Mouse (Mus musculus) liver, embryonic 11.5 days (tissue): ENCODE data around the gene Stac2. TPM values are rescaled to one million over a fixed set of nuclear protein-coding genes. Genes with fewer than 3 reads are reported as not detected.

Experiments used
- ATAC-seq: fragments of 200-750 bp; cut with Nextera tagmentation; replicated peaks from 2 replicates; pipeline ENCODE4 v1.8.0; 2017; ENCODE audit warnings: moderate number of reproducible peaks, mild to moderate bottlenecking, moderate TSS enrichment, moderate library complexity; ENCODE audit not compliant: low FRiP score
- DNase-seq: peaks from one replicate; pipeline ENCODE4 v3.0.0-alpha.2; 2017; ENCODE audit warnings: low spot score
- H3K27ac ChIP-seq: fragments of 300-500 bp; sonication (generic); 2 replicates; pipeline ENCODE4 v1.5.1; 2014; ENCODE audit warnings: mild to moderate bottlenecking, low read depth, low read length, control low read depth
- H3K27me3 ChIP-seq: fragments of 300-500 bp; sonication (generic); replicated peaks from 2 replicates; pipeline ENCODE4 v1.6.1; 2014; ENCODE audit warnings: low read length, mixed read lengths; ENCODE audit not compliant: control insufficient read depth, insufficient read depth
- H3K36me3 ChIP-seq: fragments of 300-500 bp; sonication (generic); 2 replicates; pipeline ENCODE4 v1.6.1; 2014; ENCODE audit warnings: mild to moderate bottlenecking, low read length, moderate library complexity, mixed read lengths; ENCODE audit not compliant: control insufficient read depth, insufficient read depth
- H3K4me1 ChIP-seq: fragments of 300-500 bp; sonication (generic); replicated peaks from 2 replicates; pipeline ENCODE4 v1.6.1; 2014; ENCODE audit warnings: low read length, mixed read lengths; ENCODE audit not compliant: control insufficient read depth, insufficient read depth
- H3K4me2 ChIP-seq: fragments of 300-500 bp; sonication (generic); 2 replicates; pipeline ENCODE4 v1.6.1; 2014; ENCODE audit warnings: mild to moderate bottlenecking, control low read depth, moderate library complexity
- H3K4me3 ChIP-seq: fragments of 300-500 bp; sonication (generic); 2 replicates; pipeline ENCODE4 v1.5.1; 2014; ENCODE audit warnings: low read depth, low read length, control low read depth
- H3K9ac ChIP-seq: fragments of 300-500 bp; sonication (generic); 2 replicates; pipeline ENCODE4 v1.6.1; 2014; ENCODE audit warnings: low read depth, low read length, control low read depth
- H3K9me3 ChIP-seq: fragments of 300-500 bp; sonication (generic); 2 replicates; pipeline ENCODE4 v1.6.1; 2016; ENCODE audit warnings: low read length, inconsistent platforms, mixed read lengths; ENCODE audit not compliant: control insufficient read depth
- WGBS: fragments of 180-500 bp; shearing (Covaris S2); extraction: QIAGEN DNeasy Blood & Tissue Kit; methylation state at CpG from one replicate; pipeline ENCODE4 v1.1.7; 2014; 5-methylcytosine and 5-hydroxymethylcytosine counted together
- polyA plus RNA-seq: library from polyadenylated mRNA; unstranded; fragments of >200 nt; fragmentation: Nextera tagmentation; extraction: Ambion mirVana; gene quantifications from 2 replicates; pipeline ENCODE4 v1.2.1, GENCODE M21; 2014

Stac2 gene
- polyA plus RNA-seq, 1 experiment from 2014 or later: 0.43 TPM

GRCm38 (mm10) chr11:98045596-98045995 is 7.7 kb downstream of the Stac2 start:
- Histone ChIP-seq H3K4me2 (no peak overlapping the region), H3K4me3 (no peak overlapping the region), H3K9ac (no peak overlapping the region), H3K4me1 (no peaks in the 10 kb centered on the region), H3K9me3 (no peaks in the 10 kb centered on the region), H3K27me3 (peaks cover 32% of the 10 kb centered on the region), H3K27ac (no peak overlapping the region), H3K36me3 (no peaks in the 10 kb centered on the region)
- ATAC-seq: no peak
- WGBS: 63% methylated on average over 4 of the region's 4 CpGs
- no peak for DNase-seq

- Histone ChIP-seq H3K9me3 (no peaks in the 10 kb centered on the region), H3K27me3 (peaks cover 18% of the 10 kb centered on the region), H3K4me1 (no peaks in the 10 kb centered on the region), H3K4me2 (no peak overlapping the region), H3K9ac (no peak overlapping the region), H3K36me3 (no peaks in the 10 kb centered on the region), H3K4me3 (no peak overlapping the region), H3K27ac (no peak overlapping the region)
- DNase-seq (no peak), ATAC-seq (no peak)
- 57% methylated on average over 5 of the region's 5 CpGs for WGBS
Measured at GRCm38 (mm10) chr11:98044074-98044473, 9.2 kb downstream of the Stac2 start.

- no peak overlapping the region for H3K9ac ChIP-seq
- H3K27me3 ChIP-seq: peaks cover 15% of the 10 kb centered on the region
- no peaks in the 10 kb centered on the region for H3K36me3 ChIP-seq
- ATAC-seq: no peak
- no peak for DNase-seq
- H3K27ac ChIP-seq: no peak overlapping the region
- H3K4me3 ChIP-seq: no peak overlapping the region
- WGBS: 74% methylated on average over 6 of the region's 6 CpGs
- H3K9me3 ChIP-seq: no peaks in the 10 kb centered on the region
- H3K4me2 ChIP-seq: no peak overlapping the region
- no peaks in the 10 kb centered on the region for H3K4me1 ChIP-seq
Measured at GRCm38 (mm10) chr11:98042741-98043140, 10.5 kb downstream of the Stac2 start.

- H3K27ac ChIP-seq: no peak overlapping the region
- no peak overlapping the region for H3K4me3 ChIP-seq
- DNase-seq: no peak
- no peaks in the 10 kb centered on the region for H3K9me3 ChIP-seq
- no peak overlapping the region for H3K9ac ChIP-seq
- no peak for ATAC-seq
- H3K36me3 ChIP-seq: no peaks in the 10 kb centered on the region
- H3K4me1 ChIP-seq: peaks cover 4% of the 10 kb centered on the region
- no peak overlapping the region for H3K4me2 ChIP-seq
- H3K27me3 ChIP-seq: peaks cover 30% of the 10 kb centered on the region
- 65% methylated on average over 8 of the region's 8 CpGs for WGBS
Measured at GRCm38 (mm10) chr11:98040975-98041374, 12.3 kb downstream of the Stac2 start.

- DNase-seq: no peak
Measured at GRCm38 (mm10) chr11:98037871-98038270, 15.4 kb downstream of the Stac2 start.

GRCm38 (mm10) chr11:98035977-98036377 is 17.3 kb downstream of the Stac2 start:
- Histone ChIP-seq H3K27ac (no peak overlapping the region), H3K4me3 (peak overlapping the region; percentile 43), H3K4me2 (peak overlapping the region; percentile 74), H3K9me3 (no peaks in the 10 kb centered on the region), H3K9ac (no peak overlapping the region), H3K4me1 (peaks cover 6% of the 10 kb centered on the region), H3K36me3 (no peaks in the 10 kb centered on the region), H3K27me3 (peaks cover 34% of the 10 kb centered on the region)
- ATAC-seq (no peak), DNase-seq (no peak)
- 2% methylated on average over 25 of the region's 27 CpGs for WGBS

More at GRCm38 (mm10) chr11:98037871-98038270, 15.4 kb downstream of the Stac2 start:
- Histone ChIP-seq H3K27ac (no peak overlapping the region), H3K9ac (no peak overlapping the region), H3K36me3 (no peaks in the 10 kb centered on the region), H3K4me3 (no peak overlapping the region), H3K9me3 (no peaks in the 10 kb centered on the region), H3K27me3 (peaks cover 34% of the 10 kb centered on the region), H3K4me1 (peaks cover 6% of the 10 kb centered on the region), H3K4me2 (no peak overlapping the region)
- no peak for ATAC-seq
- 58% methylated on average over 14 of the region's 14 CpGs for WGBS

- Histone ChIP-seq H3K4me3 (no peak overlapping the region), H3K36me3 (peaks cover 6% of the 10 kb centered on the region), H3K4me1 (peaks cover 6% of the 10 kb centered on the region), H3K27me3 (peaks cover 34% of the 10 kb centered on the region), H3K27ac (no peak overlapping the region), H3K4me2 (no peak overlapping the region), H3K9ac (no peak overlapping the region), H3K9me3 (no peaks in the 10 kb centered on the region)
- DNase-seq (no peak), ATAC-seq (no peak)
- 46% methylated on average over 4 of the region's 4 CpGs for WGBS
Measured at GRCm38 (mm10) chr11:98034840-98035239, 18.4 kb downstream of the Stac2 start.

GRCm38 (mm10) chr11:98034061-98034460 is 19.2 kb downstream of the Stac2 start:
- no peak for ATAC-seq
- WGBS: 78% methylated on average over 5 of the region's 5 CpGs
- no peak overlapping the region for H3K27ac ChIP-seq
- no peaks in the 10 kb centered on the region for H3K9me3 ChIP-seq
- H3K9ac ChIP-seq: no peak overlapping the region
- peaks cover 34% of the 10 kb centered on the region for H3K27me3 ChIP-seq
- no peak overlapping the region for H3K4me2 ChIP-seq
- peaks cover 6% of the 10 kb centered on the region for H3K4me1 ChIP-seq
- H3K4me3 ChIP-seq: no peak overlapping the region
- DNase-seq: no peak
- peaks cover 12% of the 10 kb centered on the region for H3K36me3 ChIP-seq

- Histone ChIP-seq H3K27ac (no peak overlapping the region), H3K9ac (no peak overlapping the region)
Measured at GRCm38 (mm10) chr11:98031443-98031770, 21.9 kb downstream of the Stac2 start.

More at GRCm38 (mm10) chr11:98031443-98031770, 21.9 kb downstream of the Stac2 start:
- WGBS: 16% methylated on average over 5 of the region's 5 CpGs
- ATAC-seq (no peak; the same call in 1 of the 2 replicates), DNase-seq (peak; percentile 72)
- Histone ChIP-seq H3K9me3 (no peaks in the 10 kb centered on the region), H3K4me3 (no peak overlapping the region), H3K4me2 (no peak overlapping the region), H3K27me3 (peaks cover 17% of the 10 kb centered on the region), H3K4me1 (peaks cover 8% of the 10 kb centered on the region), H3K36me3 (peaks cover 23% of the 10 kb centered on the region)
